Mouse (Mus musculus) granulocyte monocyte progenitor cell, adult 5-6 weeks (primary cell): ENCODE results near the gene Arhgef3. TPM values are rescaled to one million over a fixed set of nuclear protein-coding genes. Genes with fewer than 3 reads are reported as not detected.
A peak's percentile ranks its signal among the peaks of the same experiment; 100 is the strongest.

Experiments used
- ATAC-seq: replicated peaks from 2 replicates; pipeline ENCODE4 v1.8.0; 2016; ENCODE audit warnings: mild to moderate bottlenecking, moderate TSS enrichment, inconsistent platforms; ENCODE audit not compliant: poor library complexity, severe bottlenecking
- total RNA-seq, 2 experiments: library from RNA; stranded (forward) in 1 of 2; stranded (reverse) in 1 of 2; fragments of 200-712, 200-1000 nt in 1 of 2; fragments of >200 nt in 1 of 2; fragmentation: Nextera tagmentation in 1 of 2; gene quantifications; 2 replicates each; pipeline ENCODE4 v1.2.3; 2014 to 2017

The Arhgef3 gene
- total RNA-seq, 2 experiments from 2014 or later: 13.8 to 14.7 TPM

GRCm38 (mm10) chr14:27296987-27297386 lies 182.3 kb downstream of the Arhgef3 start:
- no peak for ATAC-seq

DNA sequence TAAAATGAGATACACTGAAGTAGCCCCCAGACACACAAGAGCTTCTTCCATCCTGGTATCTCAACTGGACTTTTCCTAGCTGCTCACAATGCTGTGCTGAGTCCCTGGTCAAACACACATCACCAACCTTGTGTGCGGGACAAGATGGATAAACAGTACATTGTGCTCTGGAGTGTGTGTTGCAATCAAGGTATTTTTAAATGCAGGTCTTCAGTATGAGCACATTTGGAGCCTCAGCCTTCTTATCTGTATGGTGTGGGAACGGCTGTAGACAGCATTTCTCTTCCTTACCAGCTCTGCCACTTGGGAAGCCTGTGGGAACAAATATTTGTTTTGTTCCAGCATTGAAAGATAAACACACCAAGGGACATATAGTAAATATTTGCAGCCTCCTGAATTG lies 184.2 kb downstream of the Arhgef3 start:
- no peak for ATAC-seq

DNA sequence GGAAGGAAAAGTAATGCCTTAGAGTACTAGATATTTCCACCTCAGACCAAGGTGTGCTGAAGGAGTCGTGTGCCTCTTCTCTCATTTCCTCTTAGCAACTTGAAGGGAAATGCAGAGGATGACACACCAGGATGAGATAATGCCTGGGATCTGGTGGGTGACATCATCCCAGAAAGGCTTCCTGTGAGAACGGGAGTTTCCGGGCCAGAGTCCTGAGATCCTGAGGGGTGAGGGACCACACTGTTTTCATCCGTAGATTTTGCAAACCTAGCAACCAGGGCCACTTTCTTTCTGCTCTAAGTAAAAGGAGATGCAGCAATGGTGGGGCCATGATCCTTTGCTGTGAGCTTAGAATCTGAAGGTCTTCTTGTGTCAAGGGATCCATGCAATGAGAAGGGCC lies 185.0 kb downstream of the Arhgef3 start:
- no peak for ATAC-seq

DNA sequence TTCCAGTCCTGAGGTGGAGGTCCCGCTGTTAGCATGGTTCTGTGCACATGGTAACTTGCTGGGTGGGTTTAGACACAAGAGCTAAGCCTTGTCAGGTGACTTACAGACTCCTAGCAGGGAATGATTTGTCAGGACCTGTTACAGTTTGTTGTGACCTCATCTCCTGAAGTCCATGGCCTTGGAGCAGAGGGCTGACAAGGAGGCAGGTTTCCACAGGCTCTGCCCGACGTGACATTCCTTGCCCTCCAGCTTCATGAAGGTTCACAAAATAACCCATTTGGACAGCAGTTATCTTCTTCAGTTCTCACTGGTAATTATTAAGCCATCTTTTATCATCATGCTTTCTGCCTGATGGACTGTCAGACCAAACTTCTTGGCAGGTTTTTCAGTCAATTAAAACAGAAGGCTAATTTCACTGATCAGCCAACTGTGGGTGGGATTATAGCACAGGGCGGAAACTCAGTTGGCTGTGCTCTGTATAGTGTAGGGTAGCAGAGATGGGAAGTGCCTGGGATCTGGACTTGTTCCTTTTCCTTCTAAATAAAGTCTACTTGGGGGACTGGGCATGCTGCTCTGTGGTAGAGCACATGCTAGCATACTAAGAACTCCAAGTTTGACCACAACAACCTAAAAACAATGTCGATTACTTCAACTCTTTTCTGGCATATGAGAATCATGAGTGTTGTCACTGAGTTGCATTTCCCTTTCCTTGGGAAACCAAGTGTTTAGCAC lies 187.2 kb downstream of the Arhgef3 start:
- ATAC-seq: no peak

GRCm38 (mm10) chr14:27303294-27303693 lies 188.6 kb downstream of the Arhgef3 start:
- no peak for ATAC-seq

DNA sequence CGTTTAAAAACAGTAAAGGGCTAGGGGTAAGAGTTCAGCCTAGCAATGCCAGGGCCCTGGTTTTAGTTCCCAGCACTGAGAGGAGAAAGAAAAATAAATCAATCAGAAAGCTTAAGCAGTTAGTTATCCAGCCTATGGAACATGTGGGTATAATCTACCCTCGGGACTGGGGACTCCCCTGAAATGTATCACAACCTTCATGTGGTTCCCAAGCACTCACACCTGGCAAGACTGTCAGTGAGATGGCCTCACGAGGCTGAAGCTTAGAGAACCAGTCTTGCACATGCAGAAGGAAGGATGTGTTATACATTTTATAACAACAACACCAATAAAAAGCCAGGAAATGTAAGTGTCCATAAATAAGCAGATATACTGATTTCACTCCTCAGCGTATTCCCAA lies 189.7 kb downstream of the Arhgef3 start:
- ATAC-seq: no peak

DNA sequence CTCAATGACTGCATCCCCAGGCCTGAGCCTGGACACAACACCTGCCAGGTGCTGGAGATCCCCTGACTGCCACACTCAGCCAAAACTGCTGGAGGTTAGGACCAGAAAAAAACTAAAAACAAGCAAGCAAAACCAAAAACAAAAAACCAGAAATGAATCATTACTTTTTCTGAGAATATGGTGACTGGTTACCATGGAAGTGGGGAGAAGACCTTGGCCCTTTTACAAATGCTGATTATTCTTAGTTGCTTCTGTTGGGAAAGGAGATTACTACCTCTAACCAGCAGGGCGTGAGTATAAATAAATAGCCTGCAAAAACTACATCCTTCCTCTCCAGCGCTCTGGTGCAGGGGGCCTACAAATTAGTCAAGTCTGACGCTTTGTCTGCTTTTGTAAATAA lies 194.1 kb downstream of the Arhgef3 start:
- no peak for ATAC-seq

GRCm38 (mm10) chr14:27310559-27311242 lies 196.0 kb downstream of the Arhgef3 start:
- ATAC-seq: no peak

GRCm38 (mm10) chr14:27312380-27312779 lies 197.7 kb downstream of the Arhgef3 start:
- ATAC-seq: no peak

GRCm38 (mm10) chr14:27315737-27316136 lies 201.0 kb downstream of the Arhgef3 start:
- ATAC-seq: no peak

- peak; percentile 80 for ATAC-seq
These were observed 202.4 kb downstream of the Arhgef3 start for GRCm38 (mm10) chr14:27317146-27317545.

DNA sequence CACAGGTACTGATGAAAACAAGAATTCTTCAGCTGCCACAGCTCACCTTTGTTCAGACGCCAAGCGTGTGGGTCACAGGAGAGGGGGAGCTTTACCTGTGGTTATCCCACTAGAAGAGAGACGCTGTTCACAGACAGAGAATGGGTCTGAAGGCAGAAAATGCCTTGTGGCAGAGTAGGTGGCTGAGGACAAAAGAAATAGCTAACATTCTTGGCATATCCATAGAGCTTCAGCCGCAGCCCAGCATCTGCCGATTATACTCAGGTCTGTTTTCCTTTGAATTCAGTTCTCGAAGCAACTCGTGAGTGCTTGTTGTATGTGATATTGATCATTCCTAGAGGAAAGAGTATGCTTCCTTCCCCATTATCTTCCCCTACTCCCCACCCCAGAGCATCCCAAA lies 204.7 kb downstream of the Arhgef3 start:
- ATAC-seq: no peak

GRCm38 (mm10) chr14:27322041-27322440 lies 207.3 kb downstream of the Arhgef3 start:
- ATAC-seq: no peak

GRCm38 (mm10) chr14:27324689-27325088 lies 210.0 kb downstream of the Arhgef3 start:
- no peak for ATAC-seq

DNA sequence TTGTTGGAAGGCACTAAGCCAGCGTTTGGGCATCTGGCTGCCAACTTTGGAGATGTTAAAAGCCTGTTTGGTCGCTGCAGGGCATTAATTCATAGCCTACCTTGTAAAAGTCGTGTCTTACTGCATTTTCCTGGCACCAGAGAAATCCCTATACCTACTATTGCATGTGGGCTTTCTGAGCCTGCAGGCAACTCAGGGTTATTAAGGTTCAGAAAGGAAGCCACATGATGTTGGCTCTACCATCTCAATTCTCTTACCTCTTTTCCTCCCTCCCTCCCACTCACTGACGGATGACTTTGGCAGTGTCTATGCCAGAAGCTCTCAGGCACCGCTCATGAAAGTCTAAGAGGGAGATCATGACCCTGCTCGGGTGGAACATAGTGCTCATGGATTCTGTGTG lies 210.8 kb downstream of the Arhgef3 start:
- no peak for ATAC-seq

- ATAC-seq: peak; percentile 65
These were observed 213.2 kb downstream of the Arhgef3 start for GRCm38 (mm10) chr14:27327862-27328261.

DNA sequence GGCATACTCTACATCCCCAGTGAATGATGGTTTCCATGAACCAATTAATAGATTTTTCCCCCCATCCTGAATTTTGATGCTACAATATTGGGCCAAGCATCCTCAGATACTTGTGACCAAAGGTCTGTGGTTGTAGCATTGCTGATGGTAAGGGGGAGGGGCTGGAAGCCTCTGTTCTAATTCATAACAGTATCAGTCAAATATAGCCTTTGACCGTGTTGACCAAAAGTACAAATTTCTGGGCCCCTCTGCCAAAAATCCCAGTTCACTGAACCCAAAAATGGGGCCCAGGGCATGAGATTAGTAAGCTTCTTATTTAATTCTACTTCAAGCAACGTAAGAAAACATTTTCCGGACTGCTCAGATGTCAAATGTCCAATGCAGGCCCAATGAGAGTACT lies 214.3 kb downstream of the Arhgef3 start:
- ATAC-seq: no peak

- ATAC-seq: no peak
These were observed 216.9 kb downstream of the Arhgef3 start for GRCm38 (mm10) chr14:27331490-27332035.

GRCm38 (mm10) chr14:27332359-27332987 lies 217.8 kb downstream of the Arhgef3 start:
- no peak for ATAC-seq

DNA sequence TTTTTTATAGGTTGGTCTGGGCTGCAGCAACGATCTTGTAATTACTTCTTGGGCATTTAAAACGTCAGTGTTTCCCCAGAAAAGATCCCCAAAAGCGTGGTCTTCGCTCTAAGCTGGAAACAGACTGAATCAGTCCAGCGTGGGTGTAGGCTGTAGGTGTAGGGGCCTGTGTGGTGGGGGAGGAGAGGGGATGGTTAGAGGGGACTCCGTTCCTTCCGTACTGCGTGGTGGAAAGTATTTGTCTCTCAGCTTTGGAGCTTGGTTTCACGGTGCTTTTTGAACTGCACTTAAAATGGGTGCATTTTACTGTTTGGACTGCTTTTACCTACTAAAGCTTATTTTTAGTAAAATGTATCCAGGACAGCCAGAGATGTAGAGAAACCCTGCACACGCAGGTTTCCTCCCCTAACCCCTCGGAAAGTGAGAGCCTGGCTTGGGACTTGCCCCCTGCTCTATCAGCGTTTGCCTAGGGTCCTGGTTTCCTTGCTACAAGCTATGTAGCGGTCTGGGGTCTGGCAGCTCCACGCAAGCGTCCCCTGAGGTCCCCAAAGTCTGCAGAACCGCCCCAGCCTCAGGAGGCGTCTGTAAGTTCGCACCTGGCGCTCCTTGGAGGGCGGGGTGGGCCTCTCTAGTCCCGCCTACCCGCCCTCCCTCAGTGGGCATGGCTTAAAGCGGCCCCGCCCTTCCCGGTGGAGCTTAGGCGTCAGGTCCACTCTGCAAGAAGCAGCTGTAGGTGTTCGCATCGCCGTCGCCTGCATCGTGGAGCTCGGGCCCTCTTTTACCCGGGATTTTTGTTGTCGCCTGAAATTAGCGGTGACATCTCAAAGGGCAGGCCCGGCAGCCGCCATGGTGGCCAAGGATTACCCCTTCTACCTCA lies 220.9 kb downstream of the Arhgef3 start:
- ATAC-seq: peak; percentile 91
